Mouse (Mus musculus) kidney, embryonic 16.5 days (tissue): ENCODE measurements around the gene Plk5. TPM values are rescaled to one million over a fixed set of nuclear protein-coding genes. Genes with fewer than 3 reads are reported as not detected.

Experiments
- ATAC-seq: fragments of 200-750 bp; cut with Nextera tagmentation; 2 replicates; pipeline ENCODE4 v1.8.0; 2017; ENCODE audit warnings: moderate TSS enrichment; ENCODE audit not compliant: low FRiP score, low TSS enrichment
- H3K27ac ChIP-seq: fragments of 300-500 bp; sonication (generic); 2 replicates; pipeline ENCODE4 v1.5.1; 2014; ENCODE audit warnings: low read length
- H3K27me3 ChIP-seq: fragments of 300-500 bp; sonication (generic); 2 replicates; pipeline ENCODE4 v1.6.1; 2014; ENCODE audit warnings: low read length, control low read depth, mixed read lengths; ENCODE audit not compliant: insufficient read depth
- H3K36me3 ChIP-seq: fragments of 300-500 bp; sonication (generic); 2 replicates; pipeline ENCODE4 v1.6.1; 2014; ENCODE audit warnings: low read length, control low read depth, mixed read lengths; ENCODE audit not compliant: insufficient read depth
- H3K4me1 ChIP-seq: fragments of 300-500 bp; sonication (generic); 2 replicates; pipeline ENCODE4 v1.6.1; 2014; ENCODE audit warnings: low read length, control low read depth, mixed read lengths; ENCODE audit not compliant: insufficient read depth
- H3K4me2 ChIP-seq: fragments of 300-500 bp; sonication (generic); replicated peaks from 2 replicates; pipeline ENCODE4 v1.6.1; 2014; ENCODE audit warnings: low read depth, low read length
- H3K4me3 ChIP-seq: fragments of 300-500 bp; sonication (generic); 2 replicates; pipeline ENCODE4 v1.5.1; 2014; ENCODE audit warnings: mild to moderate bottlenecking, low read length
- H3K9ac ChIP-seq: fragments of 300-500 bp; sonication (generic); replicated peaks from 2 replicates; pipeline ENCODE4 v1.6.1; 2014; ENCODE audit warnings: low read length
- H3K9me3 ChIP-seq: fragments of 300-500 bp; sonication (generic); 2 replicates; pipeline ENCODE4 v1.6.1; 2016; ENCODE audit warnings: low read length, control low read depth
- WGBS: fragments of 180-500 bp; shearing (Covaris S2); extraction: QIAGEN DNeasy Blood & Tissue Kit; methylation state at CpG from one replicate; pipeline ENCODE4 v1.1.7; 2014; 5-methylcytosine and 5-hydroxymethylcytosine counted together
- polyA plus RNA-seq: library from polyadenylated mRNA; unstranded; fragments of >200 nt; fragmentation: Nextera tagmentation; extraction: Ambion mirVana; gene quantifications from 2 replicates; pipeline ENCODE4 v1.2.1, GENCODE M21; 2015

The Plk5 gene
- polyA plus RNA-seq, 1 experiment from 2014 or later: 0.97 TPM

- H3K9me3 ChIP-seq: no peaks in the 10 kb centered on the region
- no peak for ATAC-seq
- H3K36me3 ChIP-seq: no peaks in the 10 kb centered on the region
- peak overlapping the region; percentile 97 for H3K4me2 ChIP-seq
- 79% methylated on average over 2 of the region's 2 CpGs for WGBS
- H3K9ac ChIP-seq: no peak overlapping the region
- H3K27me3 ChIP-seq: no peaks in the 10 kb centered on the region; the same call in 1 of the 2 replicates
- H3K4me3 ChIP-seq: no peak overlapping the region
- H3K27ac ChIP-seq: no peak overlapping the region
- peaks cover 17% of the 10 kb centered on the region for H3K4me1 ChIP-seq
These were observed 25.4 kb upstream of the Plk5 start for GRCm38 (mm10) chr10:80330888-80331287.

DNA sequence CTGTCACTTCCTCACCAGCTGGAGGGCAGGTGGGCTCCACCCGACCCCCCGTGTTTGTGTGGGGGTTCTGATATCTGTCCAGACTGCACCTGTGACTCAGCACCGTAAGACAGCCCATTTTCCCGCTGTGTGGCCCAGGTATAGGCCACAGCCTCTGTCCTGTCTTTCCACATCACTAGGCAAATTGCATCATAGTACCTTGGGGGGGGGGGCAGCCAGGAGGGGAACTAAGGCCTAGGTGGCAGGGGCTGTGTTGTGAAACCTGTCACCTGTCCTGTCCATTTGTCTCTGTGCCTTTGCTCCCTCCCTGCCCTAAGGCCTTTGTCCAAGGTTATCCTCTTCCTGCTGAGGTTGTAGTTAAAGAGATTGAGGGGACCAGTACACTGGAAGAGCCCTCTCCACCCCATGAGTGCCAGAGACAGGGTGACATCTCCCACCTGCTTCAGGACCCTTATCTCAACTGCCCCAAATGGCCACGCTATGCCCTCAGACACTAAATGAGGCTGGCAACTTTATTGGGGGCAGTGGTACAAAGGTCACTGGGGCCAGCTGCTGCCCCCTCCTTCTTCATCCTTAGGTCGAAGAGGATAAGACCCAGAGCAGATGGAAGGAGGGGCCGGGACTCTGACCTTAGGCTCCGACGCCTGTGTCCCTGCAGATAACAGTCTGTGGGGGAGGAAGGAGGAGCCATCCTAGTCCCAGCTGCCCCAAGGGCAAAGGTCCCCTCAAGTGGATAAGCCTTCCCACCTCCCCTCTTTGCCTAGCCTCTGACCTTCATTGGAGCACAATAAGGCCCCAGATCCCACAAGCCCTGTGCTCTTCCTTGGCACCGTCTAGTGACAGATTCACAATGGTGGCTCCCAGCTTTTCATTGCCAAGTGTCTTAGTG is 24.4 kb upstream of the Plk5 start:
- Histone ChIP-seq H3K36me3 (no peaks in the 10 kb centered on the region), H3K4me3 (no peak overlapping the region), H3K27ac (no peak overlapping the region), H3K4me2 (no peak overlapping the region), H3K4me1 (peaks cover 17% of the 10 kb centered on the region), H3K27me3 (no peaks in the 10 kb centered on the region; the same call in 1 of the 2 replicates), H3K9ac (no peak overlapping the region), H3K9me3 (no peaks in the 10 kb centered on the region)
- WGBS: 52% methylated on average over 10 of the region's 10 CpGs
- ATAC-seq: no peak

DNA sequence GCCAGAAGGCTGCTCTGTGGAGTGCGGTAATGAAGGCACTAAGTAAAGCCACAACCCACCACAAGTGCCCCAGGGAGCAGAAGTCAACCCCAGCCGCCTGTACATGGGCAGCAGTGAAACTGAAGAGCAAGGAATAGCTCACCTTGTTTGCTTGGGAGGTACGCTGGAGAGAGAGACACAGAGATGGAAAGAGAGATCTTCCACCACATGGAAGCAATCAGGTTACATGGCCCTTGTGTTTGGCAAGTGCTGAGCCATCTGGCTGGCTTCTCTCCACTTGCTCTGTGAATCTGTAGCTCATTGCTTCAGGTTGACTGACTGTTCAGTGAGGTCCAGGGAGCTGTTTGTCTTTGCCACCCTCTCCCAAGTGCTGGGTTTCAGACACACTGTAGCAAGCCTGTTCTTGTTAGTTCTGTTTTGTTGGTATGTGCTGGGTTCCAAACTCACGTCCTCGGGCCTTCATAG is 23.7 kb upstream of the Plk5 start:
- WGBS: 84% methylated on average over 5 of the region's 5 CpGs
- no peak overlapping the region for H3K27ac ChIP-seq

GRCm38 (mm10) chr10:80336263-80336662 is 20.0 kb upstream of the Plk5 start:
- 86% methylated on average over 12 of the region's 12 CpGs for WGBS
- peaks cover 12% of the 10 kb centered on the region for H3K27me3 ChIP-seq

More for the DNA sequence above, 23.7 kb upstream of the Plk5 start:
- Histone ChIP-seq H3K9ac (no peak overlapping the region), H3K9me3 (no peaks in the 10 kb centered on the region), H3K36me3 (no peaks in the 10 kb centered on the region), H3K4me3 (no peak overlapping the region), H3K4me2 (no peak overlapping the region), H3K4me1 (peaks cover 17% of the 10 kb centered on the region), H3K27me3 (no peaks in the 10 kb centered on the region; the same call in 1 of the 2 replicates)
- no peak for ATAC-seq

DNA sequence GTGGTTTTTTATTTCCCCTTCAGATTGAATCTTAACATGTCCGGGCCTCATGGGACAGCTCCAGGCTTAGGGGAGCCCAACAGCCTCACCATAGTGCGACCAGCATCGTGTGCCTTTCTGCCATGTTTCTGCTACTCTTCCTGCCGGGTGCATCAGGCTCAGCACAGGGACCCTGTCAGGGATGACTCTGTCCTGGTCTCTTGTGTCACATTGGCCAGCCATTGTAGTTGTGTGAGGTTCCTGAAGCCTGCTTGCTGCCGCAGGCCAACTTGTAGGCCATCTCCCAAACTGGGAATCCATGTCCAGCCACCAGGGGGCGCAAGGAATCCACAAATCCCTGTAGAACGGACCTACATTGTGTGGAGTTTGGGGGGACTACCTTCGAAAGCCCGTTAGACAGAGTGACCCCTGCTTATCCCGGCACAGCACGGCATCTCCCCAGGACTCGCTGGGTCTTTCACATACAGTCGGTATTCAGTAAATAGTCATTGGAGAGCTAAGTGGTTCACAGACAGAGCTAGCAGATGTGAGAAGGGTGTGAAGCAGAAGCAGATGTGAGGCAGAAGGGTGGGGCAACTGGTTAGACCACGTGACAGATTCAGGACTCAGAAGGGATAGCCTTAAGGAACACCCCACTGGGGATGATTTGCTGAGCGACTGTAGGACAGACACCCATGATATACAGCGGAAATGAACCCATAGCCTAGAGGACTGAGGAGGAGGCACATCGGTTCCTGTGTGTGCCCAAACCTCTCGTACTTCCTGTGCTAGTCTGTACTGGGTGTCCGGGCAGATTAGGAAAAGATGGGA is 16.1 kb upstream of the Plk5 start:
- H3K36me3 ChIP-seq: no peaks in the 10 kb centered on the region
- peaks cover 28% of the 10 kb centered on the region for H3K4me1 ChIP-seq
- H3K9ac ChIP-seq: no peak overlapping the region
- H3K4me3 ChIP-seq: no peak overlapping the region
- ATAC-seq: no peak
- no peaks in the 10 kb centered on the region for H3K9me3 ChIP-seq
- peak overlapping the region; percentile 28; the same call in 1 of the 2 replicates for H3K4me2 ChIP-seq
- H3K27ac ChIP-seq: no peak overlapping the region
- 19% methylated on average over 19 of the region's 19 CpGs for WGBS
- H3K27me3 ChIP-seq: peaks cover 49% of the 10 kb centered on the region

More at GRCm38 (mm10) chr10:80336263-80336662, 20.0 kb upstream of the Plk5 start:
- Histone ChIP-seq H3K4me1 (peaks cover 2% of the 10 kb centered on the region; the same call in 1 of the 2 replicates), H3K9ac (no peak overlapping the region), H3K9me3 (no peaks in the 10 kb centered on the region), H3K4me2 (no peak overlapping the region), H3K27ac (no peak overlapping the region), H3K4me3 (no peak overlapping the region), H3K36me3 (no peaks in the 10 kb centered on the region)
- ATAC-seq: no peak

- Histone ChIP-seq H3K27ac (no peak overlapping the region), H3K9ac (no peak overlapping the region), H3K9me3 (no peaks in the 10 kb centered on the region), H3K27me3 (peaks cover 58% of the 10 kb centered on the region), H3K36me3 (no peaks in the 10 kb centered on the region), H3K4me2 (no peak overlapping the region), H3K4me3 (no peak overlapping the region), H3K4me1 (peaks cover 31% of the 10 kb centered on the region)
- WGBS: 14% methylated on average over 21 of the region's 21 CpGs
- ATAC-seq: no peak
These were observed 15.2 kb upstream of the Plk5 start for GRCm38 (mm10) chr10:80341026-80341425.

DNA sequence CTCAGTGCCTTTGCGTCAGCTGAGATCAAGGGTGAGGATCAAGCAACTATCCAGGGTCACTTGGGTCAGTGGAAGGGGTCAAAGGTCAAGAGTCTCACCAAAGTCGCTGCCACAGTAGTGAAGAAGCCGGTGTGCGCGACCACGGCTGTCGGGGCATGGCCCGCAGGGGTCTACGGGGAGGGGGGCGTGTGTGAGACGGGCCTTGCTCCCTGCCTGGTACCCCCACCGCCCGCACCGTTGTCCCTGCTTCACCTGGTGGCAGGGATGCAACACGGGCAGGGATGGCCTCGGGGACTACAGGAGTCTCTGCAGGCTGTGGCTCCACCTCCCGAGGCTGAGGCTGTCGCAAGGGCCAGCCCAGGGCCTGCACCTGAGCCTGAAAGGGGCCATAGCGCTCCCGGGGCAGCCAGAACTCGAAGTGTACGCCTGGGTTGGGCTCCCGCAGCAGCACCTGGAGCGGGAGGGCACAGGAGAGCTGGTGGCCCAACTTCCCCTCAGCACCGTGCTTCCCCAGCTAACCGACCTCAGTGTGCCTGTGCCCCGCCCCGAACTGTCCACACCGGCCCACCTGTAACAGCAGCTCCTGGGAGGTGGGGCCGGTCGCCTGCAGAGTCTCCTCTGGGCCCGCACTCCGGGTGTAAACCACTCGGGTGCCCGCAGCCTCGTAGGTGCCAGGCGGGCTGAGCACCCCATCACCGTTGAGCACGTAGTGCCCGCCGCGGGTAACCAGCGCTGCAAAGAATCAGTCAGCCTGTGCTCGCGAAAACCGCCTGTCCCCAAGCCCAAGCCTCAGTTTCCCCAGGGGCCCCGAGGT is 14.6 kb upstream of the Plk5 start:
- WGBS: 4% methylated on average over 47 of the region's 47 CpGs
- H3K9me3 ChIP-seq: no peaks in the 10 kb centered on the region
- H3K27me3 ChIP-seq: peaks cover 63% of the 10 kb centered on the region
- no peak overlapping the region; the same call in 1 of the 2 replicates for H3K9ac ChIP-seq
- H3K4me3 ChIP-seq: peak overlapping the region; percentile 40
- H3K27ac ChIP-seq: no peak overlapping the region
- peaks cover 31% of the 10 kb centered on the region for H3K4me1 ChIP-seq
- peak overlapping the region; percentile 60 for H3K4me2 ChIP-seq
- no peak for ATAC-seq
- no peaks in the 10 kb centered on the region for H3K36me3 ChIP-seq

GRCm38 (mm10) chr10:80342305-80342748 is 13.9 kb upstream of the Plk5 start:
- H3K27ac ChIP-seq: no peak overlapping the region
- peaks cover 69% of the 10 kb centered on the region for H3K27me3 ChIP-seq
- no peaks in the 10 kb centered on the region for H3K9me3 ChIP-seq
- peak overlapping the region; percentile 40 for H3K4me3 ChIP-seq
- peaks cover 32% of the 10 kb centered on the region for H3K4me1 ChIP-seq
- no peaks in the 10 kb centered on the region for H3K36me3 ChIP-seq
- no peak overlapping the region for H3K9ac ChIP-seq
- H3K4me2 ChIP-seq: peak overlapping the region; percentile 60
- 2% methylated on average over 26 of the region's 26 CpGs for WGBS
- ATAC-seq: peak; percentile 17
